11 mouse cellular contexts compared by ENCODE assay signal in the genomic region with DNA sequence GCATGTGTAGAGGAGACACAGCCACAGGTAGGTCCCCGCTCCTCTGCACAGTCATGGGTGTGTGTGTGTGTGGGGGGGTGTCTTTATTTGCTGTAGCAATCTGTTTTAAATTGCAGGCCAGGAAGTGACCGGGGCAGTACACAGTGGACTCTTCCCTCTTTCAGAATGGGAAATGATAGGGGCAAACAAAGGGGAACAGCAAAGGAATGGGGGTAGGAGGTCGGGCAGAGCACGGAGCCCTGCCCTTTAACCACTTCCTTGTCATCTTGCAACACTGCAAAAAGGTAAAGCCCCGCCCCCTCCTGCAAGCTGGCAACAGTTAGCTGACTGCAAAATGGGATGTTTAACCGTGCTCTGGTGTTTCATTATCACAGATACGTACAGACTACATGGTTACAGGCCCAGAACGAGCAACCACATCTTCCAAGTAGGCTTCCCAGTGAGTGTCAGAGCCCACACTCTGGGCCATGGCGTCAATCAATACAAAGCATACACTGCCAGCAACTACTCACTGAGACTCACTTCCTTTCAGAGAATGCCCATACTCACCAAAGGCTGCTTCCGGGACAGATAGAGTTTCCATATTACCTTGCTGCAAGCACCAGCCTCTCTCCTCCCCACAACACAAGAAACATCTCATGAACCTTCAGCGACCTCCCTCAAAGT.
DNase-seq lines count a peak whose midpoint lies in the region; ATAC-seq and TF ChIP-seq lines count a peak whose summit lies in the region.
"Had no signal": no experiment of that assay in that cellular context is flagged by ENCODE, and none has a peak within 500 bp of the region (broad histone marks: within the 10 kb centered on the region; RNA-seq: fewer than 3 reads in every experiment).

No protein-coding gene starts in this region.

- WGBS in forebrain, embryonic 10.5 days: 69% methylated on average over 11 of the region's 11 CpGs
- WGBS in forebrain, embryonic 11.5 days: 73% methylated on average over 11 of the region's 11 CpGs
- WGBS in bone marrow, adult 2 months: 15% methylated on average over 11 of the region's 11 CpGs
- 15% methylated on average over 11 of the region's 11 CpGs for WGBS in liver, embryonic 14.5 days (ENCODE audit: insufficient replicate concordance)
- 27% methylated on average over 11 of the region's 11 CpGs for WGBS in small intestine, adult 2 months

- H3K4me3 ChIP-seq in forebrain, embryonic 10.5 days: no peak overlapping the region
- H3K4me3 ChIP-seq in forebrain, embryonic 11.5 days (ENCODE audit: low read depth, low read length): no peak overlapping the region
- no peak overlapping the region for H3K4me3 ChIP-seq in bone marrow, adult 2 months (replicated peaks; ENCODE audit: control insufficient read depth, low read depth, low read length)
- H3K4me3 ChIP-seq in liver, embryonic 14.5 days (ENCODE audit: insufficient read depth in 1 of 2, low read depth in 2 of 2, low read length in 2 of 2): no peak overlapping the region
- H3K4me3 ChIP-seq in small intestine, adult 2 months (ENCODE audit: low read depth, low read length): no peak overlapping the region
- H3K4me3 ChIP-seq: embryonic facial prominence, embryonic 13.5 days; limb, embryonic 12.5 days had no signal

- no peak for TF ChIP-seq CTCF in bone marrow, adult 2 months (IDR thresholded peaks at IDR 0.05; ENCODE audit: control insufficient read depth, insufficient read depth, low read length)
- TF ChIP-seq CTCF in liver, embryonic 14.5 days (IDR thresholded peaks at IDR 0.05; ENCODE audit: low read depth): no peak
- TF ChIP-seq CTCF in small intestine, adult 2 months (IDR thresholded peaks at IDR 0.05; ENCODE audit: extremely low read depth, insufficient read length, insufficient replicate concordance, low read depth, low read length): no peak

- no peak for TF ChIP-seq POLR2A in bone marrow, adult 2 months (IDR thresholded peaks at IDR 0.05; ENCODE audit: borderline replicate concordance, control insufficient read depth, low read depth, low read length)
- no peak for TF ChIP-seq POLR2A in small intestine, adult 2 months (IDR thresholded peaks at IDR 0.05; ENCODE audit: low read depth, low read length)

- no peak for DNase-seq in forebrain, embryonic 10.5 days (ENCODE audit: extremely low spot score, low spot score)
- no peak for DNase-seq in forebrain, embryonic 11.5 days (ENCODE audit: low spot score)
- peak; percentile 14 to 30 (median 22) for DNase-seq in liver, embryonic 14.5 days (ENCODE audit: low read depth in 3 of 3, low spot score in 3 of 3)
- DNase-seq in cerebellum, adult 9-10 months: no peak
- DNase-seq in right cerebral cortex, adult 18-20 months: no peak
- DNase-seq in ovary, adult 18-20 months (ENCODE audit: low spot score): no peak
- DNase-seq: heart, postnatal 10 days had no signal

- no peaks in the 10 kb centered on the region for H3K9me3 ChIP-seq in forebrain, embryonic 10.5 days
- H3K9me3 ChIP-seq in forebrain, embryonic 11.5 days (ENCODE audit: control insufficient read depth, low read length): no peaks in the 10 kb centered on the region
- no peaks in the 10 kb centered on the region for H3K9me3 ChIP-seq in liver, embryonic 14.5 days (ENCODE audit: control insufficient read depth, low read length)
- H3K9me3 ChIP-seq: embryonic facial prominence, embryonic 13.5 days; limb, embryonic 12.5 days had no signal

- peaks cover 30% of the 10 kb centered on the region for H3K36me3 ChIP-seq in forebrain, embryonic 10.5 days (replicated peaks)
- H3K36me3 ChIP-seq in forebrain, embryonic 11.5 days (ENCODE audit: control insufficient read depth, insufficient read depth, low read length): no peaks in the 10 kb centered on the region; the same call in 1 of the 2 replicates
- no peaks in the 10 kb centered on the region for H3K36me3 ChIP-seq in liver, embryonic 14.5 days (replicated peaks; ENCODE audit: control insufficient read depth, insufficient read depth, low read depth)
- no peaks in the 10 kb centered on the region for H3K36me3 ChIP-seq in small intestine, adult 2 months (ENCODE audit: control insufficient read depth, insufficient read depth, low read length)
- H3K36me3 ChIP-seq: embryonic facial prominence, embryonic 13.5 days; limb, embryonic 12.5 days had no signal

- 0 out of 2 replicates have a peak overlapping the region, but pooled peaks have one; percentile 5 for H3K27ac ChIP-seq in forebrain, embryonic 10.5 days
- H3K27ac ChIP-seq in forebrain, embryonic 11.5 days (ENCODE audit: low read depth, low read length): no peak overlapping the region
- peak overlapping the region; percentile 87 for H3K27ac ChIP-seq in bone marrow, adult 2 months (ENCODE audit: control insufficient read depth, insufficient read depth, low read depth, low read length, poor library complexity)
- no peak overlapping the region for H3K27ac ChIP-seq in liver, embryonic 14.5 days
- peak overlapping the region; percentile 31 for H3K27ac ChIP-seq in small intestine, adult 2 months (ENCODE audit: insufficient read depth, low read depth, low read length)
- H3K27ac ChIP-seq: embryonic facial prominence, embryonic 13.5 days; limb, embryonic 12.5 days had no signal

- no peak overlapping the region for H3K9ac ChIP-seq in forebrain, embryonic 11.5 days (ENCODE audit: low read length)
- H3K9ac ChIP-seq in liver, embryonic 14.5 days (replicated peaks): no peak overlapping the region
- H3K9ac ChIP-seq: embryonic facial prominence, embryonic 13.5 days had no signal

- peaks cover 69% of the 10 kb centered on the region for H3K4me1 ChIP-seq in forebrain, embryonic 10.5 days
- peaks cover 10% of the 10 kb centered on the region for H3K4me1 ChIP-seq in forebrain, embryonic 11.5 days (replicated peaks; ENCODE audit: control insufficient read depth, insufficient read depth, low read length)
- H3K4me1 ChIP-seq in bone marrow, adult 2 months (ENCODE audit: control insufficient read depth, insufficient read depth, low read length): peaks cover 4% of the 10 kb centered on the region; the same call in 1 of the 2 replicates
- peaks cover 0 to 19% of the 10 kb centered on the region in 2 experiments for H3K4me1 ChIP-seq in liver, embryonic 14.5 days (replicated peaks; ENCODE audit: control insufficient read depth in 2 of 2, insufficient read depth in 2 of 2, low read length in 1 of 2)
- peaks cover 26% of the 10 kb centered on the region for H3K4me1 ChIP-seq in small intestine, adult 2 months (ENCODE audit: control insufficient read depth, insufficient read depth, insufficient read length, low read length)

- H3K4me2 ChIP-seq in forebrain, embryonic 11.5 days (ENCODE audit: low read depth, low read length, severe bottlenecking): no peak overlapping the region
- peak overlapping the region; percentile 11 for H3K4me2 ChIP-seq in liver, embryonic 14.5 days (ENCODE audit: low read depth)
- H3K4me2 ChIP-seq: embryonic facial prominence, embryonic 13.5 days; limb, embryonic 12.5 days had no signal

- ATAC-seq in forebrain, embryonic 11.5 days (replicated peaks; ENCODE audit: low FRiP score): no peak
- peak; percentile 69 for ATAC-seq in liver, embryonic 14.5 days (ENCODE audit: insufficient read depth)

- no peaks in the 10 kb centered on the region for H3K27me3 ChIP-seq in forebrain, embryonic 10.5 days (ENCODE audit: poor library complexity, severe bottlenecking)
- H3K27me3 ChIP-seq in forebrain, embryonic 11.5 days (ENCODE audit: control insufficient read depth, insufficient read depth, low read length): no peaks in the 10 kb centered on the region
- no peaks in the 10 kb centered on the region for H3K27me3 ChIP-seq in liver, embryonic 14.5 days (ENCODE audit: control insufficient read depth, insufficient read depth, low read length)
- no peaks in the 10 kb centered on the region for H3K27me3 ChIP-seq in small intestine, adult 2 months (ENCODE audit: control insufficient read depth, insufficient read depth, low read length)
- H3K27me3 ChIP-seq: embryonic facial prominence, embryonic 13.5 days; limb, embryonic 12.5 days had no signal

- no peak for TF ChIP-seq EP300 in liver, embryonic 14.5 days (IDR thresholded peaks at IDR 0.05; ENCODE audit: low read depth)

Comparison
In these comparisons a context has a peak if more than half of its experiments do, and no peak if none do; other contexts are left out.
1. H3K27ac ChIP-seq: peak in forebrain, embryonic 10.5 days (single experiment), bone marrow, adult 2 months (single experiment) and small intestine, adult 2 months (single experiment); none in forebrain, embryonic 11.5 days (single experiment) and liver, embryonic 14.5 days (single experiment).
2. DNase-seq: peak in liver, embryonic 14.5 days (3 of 3); none in forebrain, embryonic 10.5 days (single experiment), forebrain, embryonic 11.5 days (single experiment), cerebellum, adult 9-10 months (single experiment), right cerebral cortex, adult 18-20 months (single experiment) and ovary, adult 18-20 months (single experiment).